Mouse (Mus musculus) megakaryocyte progenitor cell, adult 5-6 weeks (primary cell): ENCODE results near the gene Ino80b. TPM values are rescaled to one million over a fixed set of nuclear protein-coding genes. Genes with fewer than 3 reads are reported as not detected.

Experiments
- ATAC-seq: replicated peaks from 2 replicates; pipeline ENCODE4 v1.8.0; 2016; ENCODE audit warnings: mild to moderate bottlenecking, moderate TSS enrichment, inconsistent platforms; ENCODE audit not compliant: poor library complexity
- total RNA-seq, 2 experiments: library from RNA; stranded (forward) in 1 of 2; stranded (reverse) in 1 of 2; fragments of 157-497, 149-512 nt in 1 of 2; fragments of 200-1000 nt in 1 of 2; gene quantifications; 2 replicates each; pipeline versions ENCODE4 v1.2.3 to v1.2.4; 2015 to 2017

Ino80b gene
- total RNA-seq, 2 experiments from 2014 or later, result 20.7 to 35.5 TPM

DNA sequence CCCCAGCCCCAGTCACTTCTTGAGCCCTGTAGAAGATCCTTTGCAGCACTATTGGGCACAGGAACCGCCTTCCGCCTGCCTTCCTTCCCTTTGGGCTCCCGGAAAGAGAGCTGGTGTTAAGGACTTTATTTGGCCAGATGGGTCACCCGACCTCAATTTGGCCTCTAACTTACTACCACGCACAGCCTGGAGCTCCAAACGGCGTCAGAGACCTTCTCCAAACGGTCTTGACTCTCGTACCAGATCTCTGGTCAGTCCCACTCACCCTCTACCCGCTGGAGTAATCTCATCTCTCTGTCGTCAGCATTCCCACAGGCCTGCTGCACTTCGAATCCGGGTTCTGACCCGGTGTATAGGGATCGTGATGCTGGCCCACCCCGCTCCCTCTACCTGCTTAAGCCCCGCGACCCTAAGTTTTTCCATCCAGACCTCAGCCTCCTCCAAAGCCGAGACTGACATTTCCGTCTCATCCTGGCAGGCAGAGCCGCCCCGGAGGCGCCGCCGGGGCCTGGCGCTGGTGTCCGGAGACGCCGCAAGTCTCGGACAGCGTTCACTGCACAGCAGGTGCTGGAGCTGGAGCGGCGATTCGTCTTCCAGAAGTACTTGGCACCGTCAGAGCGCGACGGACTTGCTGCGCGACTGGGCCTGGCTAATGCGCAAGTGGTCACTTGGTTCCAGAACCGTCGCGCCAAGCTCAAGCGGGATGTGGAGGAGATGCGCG lies 37.9 kb downstream of the Ino80b start:
- no peak for ATAC-seq

DNA sequence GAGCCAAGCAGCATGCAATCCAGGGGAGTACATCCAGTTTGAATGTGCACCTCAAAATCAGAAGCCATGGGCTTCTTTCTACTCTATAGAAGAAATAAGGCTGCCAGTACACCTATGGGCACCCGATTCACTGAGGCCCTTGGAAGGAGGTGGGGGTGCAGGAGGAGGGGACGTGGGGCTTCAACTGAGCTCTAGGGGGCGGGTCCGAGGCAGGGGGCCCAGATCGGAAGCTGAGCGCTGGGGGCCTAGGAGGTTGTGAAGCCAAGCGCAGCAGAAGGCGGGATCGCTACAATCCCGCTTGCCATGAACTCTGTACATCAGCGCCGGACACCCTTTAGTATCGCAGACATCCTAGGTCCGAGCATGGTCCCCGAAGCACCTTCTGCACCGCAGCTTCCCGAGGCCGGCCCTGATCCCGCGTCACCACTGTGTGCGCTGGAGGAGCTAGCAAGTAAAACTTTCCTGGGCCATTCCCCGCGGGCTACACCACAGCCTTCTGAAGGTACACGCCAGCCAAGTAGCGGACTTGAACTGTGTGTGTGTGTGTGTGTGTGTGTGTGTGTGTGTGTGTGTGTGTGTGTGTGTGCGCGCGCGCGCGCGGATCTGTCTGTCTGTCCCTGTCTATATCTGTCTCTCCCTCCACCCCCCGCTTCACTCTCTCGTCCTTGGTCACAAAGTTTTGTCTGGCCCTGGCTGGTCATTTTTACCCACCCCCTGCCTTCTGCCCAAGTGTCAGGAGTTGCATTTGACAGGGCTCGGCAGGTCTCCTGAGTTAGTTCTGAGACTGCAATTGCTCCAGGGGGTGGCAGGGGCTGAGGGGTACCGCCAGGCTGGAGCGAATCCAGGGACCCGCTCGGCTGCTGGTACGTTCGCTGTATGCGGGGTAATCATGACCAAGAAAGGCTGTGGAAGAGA lies 38.9 kb downstream of the Ino80b start, which contains the start of gene Lbx2:
Lbx2 (plus strand) TSS at position 247 of the 915 bp plus-strand sequence.
- ATAC-seq, result peak; percentile 39

DNA sequence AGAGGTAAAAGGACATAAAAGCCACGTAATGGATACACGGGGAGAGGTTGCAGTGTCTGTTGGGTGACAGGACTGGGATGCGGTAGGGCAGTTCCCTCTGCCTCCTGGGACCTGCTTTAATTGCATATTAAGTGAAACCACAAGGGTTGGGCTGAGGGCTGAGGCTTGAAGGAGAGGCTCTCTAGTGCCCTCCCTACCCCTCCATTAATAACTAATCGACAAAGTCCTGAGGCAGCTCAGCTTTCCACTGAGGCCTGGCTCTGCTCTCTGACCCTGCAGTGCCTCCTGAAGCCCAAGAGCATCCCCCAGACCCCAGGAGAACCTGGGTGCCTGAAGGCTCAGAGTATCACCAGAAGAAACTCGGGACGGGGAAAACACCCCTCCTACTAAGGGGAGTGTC lies 40.8 kb downstream of the Ino80b start:
- no peak for ATAC-seq

DNA sequence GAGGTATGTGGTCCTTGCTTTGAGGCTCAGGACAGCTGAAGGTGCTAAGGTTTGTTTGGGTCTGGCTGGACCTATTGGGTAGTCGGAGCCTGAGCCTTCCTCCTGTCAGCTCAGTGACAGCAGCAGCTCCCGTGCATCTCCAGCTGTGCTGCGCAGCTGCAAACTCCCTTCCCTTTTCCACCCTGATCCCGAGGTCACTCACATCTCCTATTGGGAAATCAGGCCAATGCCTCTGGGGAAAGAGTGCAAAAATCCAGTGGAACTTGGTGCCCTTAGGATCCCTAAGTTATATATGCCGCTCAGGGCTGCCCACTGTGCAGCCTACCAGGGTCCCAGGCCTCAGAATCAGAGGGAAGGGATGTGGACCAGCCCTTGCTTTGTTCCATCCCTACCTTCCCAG lies 41.7 kb downstream of the Ino80b start:
- ATAC-seq, result no peak

DNA sequence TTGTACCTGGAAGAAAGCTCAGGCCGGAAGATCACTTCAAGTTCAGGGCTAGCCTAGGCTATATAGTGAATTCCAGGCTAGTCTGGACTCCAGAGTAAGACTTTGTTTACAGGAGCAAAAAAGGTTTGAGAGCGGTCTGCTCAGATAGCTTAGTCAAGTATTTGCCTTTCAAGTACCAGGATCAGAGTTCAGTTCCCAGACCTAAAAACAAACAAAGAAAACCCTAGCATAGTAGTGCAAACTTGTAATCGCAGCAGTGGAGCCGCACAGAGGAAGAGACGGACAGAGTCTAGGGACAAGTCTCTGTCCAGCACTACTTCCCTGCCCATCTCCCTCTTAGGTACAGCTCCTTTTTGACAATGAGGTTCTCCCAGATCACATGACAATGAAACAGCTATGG lies 45.0 kb downstream of the Ino80b start:
- no peak for ATAC-seq

DNA sequence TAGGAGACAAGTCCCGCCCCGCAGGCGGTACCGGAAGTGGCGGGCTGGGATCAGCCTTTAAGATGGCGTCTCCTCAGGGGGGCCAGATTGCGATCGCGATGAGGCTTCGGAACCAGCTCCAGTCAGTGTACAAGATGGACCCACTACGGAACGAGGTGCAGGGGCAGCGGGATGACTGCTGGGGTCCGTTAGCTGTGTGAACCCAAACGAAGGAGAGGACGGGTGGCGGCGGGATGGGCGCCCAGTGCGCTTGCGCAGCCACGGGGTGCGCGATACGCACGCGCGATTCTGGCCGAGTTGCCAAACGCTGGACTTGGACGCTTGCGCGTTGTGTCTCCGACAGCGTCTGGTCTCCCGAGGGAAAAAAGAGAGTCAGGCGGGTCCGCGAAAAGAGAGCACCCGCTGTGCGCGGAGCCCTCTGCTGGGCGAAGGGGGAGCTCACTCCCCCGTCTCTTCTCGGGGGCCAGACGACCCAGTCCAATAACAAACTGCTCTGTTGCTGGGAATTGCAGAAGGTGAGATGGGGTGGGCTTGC lies 46.8 kb downstream of the Ino80b start:
- peak; percentile 92 for ATAC-seq

DNA sequence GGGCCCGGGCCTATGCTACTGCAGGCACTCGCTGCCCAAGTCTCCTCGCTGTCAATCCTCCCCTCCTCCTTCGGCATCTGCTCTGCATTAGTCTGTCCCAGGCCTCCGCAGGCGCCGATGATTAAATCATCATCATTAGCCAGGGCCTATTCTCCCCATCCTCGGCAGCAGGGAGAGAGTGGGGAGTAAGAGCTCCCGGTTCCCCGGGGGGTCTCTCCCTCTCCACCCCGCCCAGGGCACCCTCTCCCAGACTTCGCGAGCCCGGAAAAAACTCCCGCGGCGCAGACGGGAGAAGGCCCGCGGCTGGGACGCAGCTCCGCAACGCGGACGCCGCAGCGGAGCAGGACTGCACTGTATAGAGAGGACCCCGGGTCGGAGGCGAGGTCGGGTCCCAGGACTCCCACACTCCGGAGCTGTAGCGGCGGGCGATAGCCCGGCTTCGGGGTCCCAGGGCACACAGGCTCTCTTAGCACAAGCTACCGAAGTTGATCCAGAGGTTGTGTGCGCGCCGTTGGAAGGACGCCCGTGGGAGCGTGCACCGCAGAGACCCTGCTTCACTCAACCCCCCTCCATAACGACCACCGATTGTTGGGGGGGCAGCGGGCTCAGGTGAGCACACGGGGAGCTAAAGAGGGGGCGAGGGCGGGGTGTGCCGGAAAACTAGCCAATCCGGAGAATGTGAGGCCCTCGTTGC lies 47.5 kb downstream of the Ino80b start, which contains the start of gene Pcgf1:
Pcgf1 (plus strand) TSS at position 240 of the 694 bp plus-strand sequence.
- ATAC-seq, result peak; percentile 15

DNA sequence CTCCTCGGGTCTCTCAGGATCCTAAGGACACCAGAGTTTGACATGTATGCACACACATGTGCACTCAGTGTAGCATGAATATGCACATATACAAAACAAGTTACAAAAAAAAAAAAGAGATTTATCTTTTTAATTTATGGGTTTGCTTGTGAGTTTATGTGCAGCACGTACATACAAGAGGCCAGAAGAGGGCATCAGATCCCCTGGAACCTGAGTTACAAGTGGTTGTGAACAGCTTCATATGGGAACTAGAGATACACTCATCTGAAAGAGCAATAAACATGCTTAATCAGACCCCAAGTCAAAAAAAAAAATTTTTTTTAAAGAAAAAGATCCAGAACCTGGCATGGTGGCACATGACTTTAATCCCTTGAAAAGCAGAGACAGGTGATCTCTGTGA lies 50.3 kb downstream of the Ino80b start:
- ATAC-seq, result 0 out of 2 replicates have a peak, but pooled peaks have one; percentile 19

Other genes with a start within 250 kb of the Ino80b start
- gene Sema4f, start 185.7 kb downstream of the Ino80b start, total RNA-seq (2015), result 0.15 and 0.27 TPM in 2 replicates
- gene Sema4f, start 185.7 kb downstream of the Ino80b start, total RNA-seq (2017), result 0.04 and 0.17 TPM in 2 replicates
- 5.0 and 8.0 TPM in 2 replicates for gene M1ap, start 178.5 kb downstream of the Ino80b start, total RNA-seq (2015)
- gene M1ap, start 178.5 kb downstream of the Ino80b start, total RNA-seq (2017), result 5.1 and 5.9 TPM in 2 replicates
- gene Dok1, start 92.0 kb downstream of the Ino80b start, total RNA-seq (2015), result 6.5 and 6.8 TPM in 2 replicates
- gene Dok1, start 92.0 kb downstream of the Ino80b start, total RNA-seq (2017), result 14.1 and 18.2 TPM in 2 replicates
- 0.59 and 1.4 TPM in 2 replicates for gene Loxl3, start 91.3 kb downstream of the Ino80b start, total RNA-seq (2015)
- gene Loxl3, start 91.3 kb downstream of the Ino80b start, total RNA-seq (2017), result 1.0 and 1.7 TPM in 2 replicates
- 135 and 178 TPM in 2 replicates for gene Aup1, start 70.9 kb downstream of the Ino80b start, total RNA-seq (2015)
- gene Aup1, start 70.9 kb downstream of the Ino80b start, total RNA-seq (2017), result 112 and 133 TPM in 2 replicates
- 128 and 129 TPM in 2 replicates for gene Htra2, start 70.2 kb downstream of the Ino80b start, total RNA-seq (2015)
- 77.3 and 82.3 TPM in 2 replicates for gene Htra2, start 70.2 kb downstream of the Ino80b start, total RNA-seq (2017)
- 1.2 and 1.7 TPM in 2 replicates for gene Dqx1, start 67.6 kb downstream of the Ino80b start, total RNA-seq (2015)
- gene Dqx1, start 67.6 kb downstream of the Ino80b start, total RNA-seq (2017), result 0.75 and 1.0 TPM in 2 replicates
- not detected in 2 replicates for gene Tlx2, start 55.1 kb downstream of the Ino80b start, total RNA-seq (2015)
- gene Tlx2, start 55.1 kb downstream of the Ino80b start, total RNA-seq (2017), result not detected in 2 replicates
- gene Pcgf1, start 47.6 kb downstream of the Ino80b start, total RNA-seq (2015), result 26.5 and 27.2 TPM in 2 replicates
- 15.3 and 20.4 TPM in 2 replicates for gene Pcgf1, start 47.6 kb downstream of the Ino80b start, total RNA-seq (2017)
- not detected in 2 replicates for gene Lbx2, start 39.1 kb downstream of the Ino80b start, total RNA-seq (2015)
- gene Lbx2, start 39.1 kb downstream of the Ino80b start, total RNA-seq (2017), result not detected in 2 replicates
- gene Ccdc142, start 23.8 kb downstream of the Ino80b start, total RNA-seq (2015), result 0.20 and 0.79 TPM in 2 replicates
- 0.58 and 1.6 TPM in 2 replicates for gene Ccdc142, start 23.8 kb downstream of the Ino80b start, total RNA-seq (2017)
- gene Gm42688, start 23.8 kb downstream of the Ino80b start, total RNA-seq (2015), result 1.5 and 1.6 TPM in 2 replicates
- 2.7 and 3.0 TPM in 2 replicates for gene Gm42688, start 23.8 kb downstream of the Ino80b start, total RNA-seq (2017)
- 53.6 and 60.8 TPM in 2 replicates for gene Mrpl53, start 16.4 kb downstream of the Ino80b start, total RNA-seq (2015)
- 19.5 and 29.2 TPM in 2 replicates for gene Mrpl53, start 16.4 kb downstream of the Ino80b start, total RNA-seq (2017)
- gene Mogs, start 9.9 kb downstream of the Ino80b start, total RNA-seq (2015), result 54.6 and 69.0 TPM in 2 replicates
- gene Mogs, start 9.9 kb downstream of the Ino80b start, total RNA-seq (2017), result 122 and 130 TPM in 2 replicates
- gene Wbp1, start 3.9 kb downstream of the Ino80b start, total RNA-seq (2015), result 25.8 and 27.8 TPM in 2 replicates
- 85.0 and 96.7 TPM in 2 replicates for gene Wbp1, start 3.9 kb downstream of the Ino80b start, total RNA-seq (2017)
- 1.9 and 2.4 TPM in 2 replicates for gene Rtkn, start 10.0 kb upstream of the Ino80b start, total RNA-seq (2015)
- 2.2 and 2.4 TPM in 2 replicates for gene Rtkn, start 10.0 kb upstream of the Ino80b start, total RNA-seq (2017)
- gene Wdr54, start 31.0 kb upstream of the Ino80b start, total RNA-seq (2015), result 0.57 TPM in 1 of 2 replicates, not detected in the other
- gene Wdr54, start 31.0 kb upstream of the Ino80b start, total RNA-seq (2017), result under 0.01 and 0.14 TPM in 2 replicates
- gene 1700003E16Rik, start 31.0 kb upstream of the Ino80b start, total RNA-seq (2015), result not detected in 2 replicates
- not detected in 2 replicates for gene 1700003E16Rik, start 31.0 kb upstream of the Ino80b start, total RNA-seq (2017)
- 50.8 and 51.4 TPM in 2 replicates for gene Dctn1, start 40.5 kb upstream of the Ino80b start, total RNA-seq (2015)
- 85.9 and 86.2 TPM in 2 replicates for gene Dctn1, start 40.5 kb upstream of the Ino80b start, total RNA-seq (2017)
- gene Slc4a5, start 94.4 kb upstream of the Ino80b start, total RNA-seq (2015), result 0.10 TPM in 1 of 2 replicates, not detected in the other
- gene Slc4a5, start 94.4 kb upstream of the Ino80b start, total RNA-seq (2017), result under 0.01 TPM in 1 of 2 replicates, not detected in the other
- 19.7 and 26.8 TPM in 2 replicates for gene Mthfd2, start 200.5 kb upstream of the Ino80b start, total RNA-seq (2015)
- gene Mthfd2, start 200.5 kb upstream of the Ino80b start, total RNA-seq (2017), result 23.1 and 25.0 TPM in 2 replicates
- 83.8 and 90.1 TPM in 2 replicates for gene Mob1a, start 200.6 kb upstream of the Ino80b start, total RNA-seq (2015)
- gene Mob1a, start 200.6 kb upstream of the Ino80b start, total RNA-seq (2017), result 129 and 133 TPM in 2 replicates
- gene Bola3, start 223.7 kb upstream of the Ino80b start, total RNA-seq (2015), result 81.1 and 95.2 TPM in 2 replicates
- 62.6 and 70.8 TPM in 2 replicates for gene Bola3, start 223.7 kb upstream of the Ino80b start, total RNA-seq (2017)